Mouse (Mus musculus) G1E-ER4 (cell line): Measurements from ENCODE around the gene Rac1. TPM values are rescaled to one million over a fixed set of nuclear protein-coding genes. Genes with fewer than 3 reads are reported as not detected.

Experiments
- GATA1 ChIP-seq: IDR thresholded peaks from one replicate; pipeline ENCODE4 v1.8.0; 2012; ENCODE audit warnings: low read length, inconsistent platforms
- polyA plus RNA-seq: library from polyadenylated mRNA; stranded (reverse); fragments of >175 nt; gene quantifications from 2 replicates; pipeline ENCODE4 v1.2.3, GENCODE M21; 2012

Gene Rac1
- 108 and 155 TPM in 2 replicates for polyA plus RNA-seq

- no peak for TF ChIP-seq GATA1
Observed at GRCm38 (mm10) chr5:143527486-143528307, at the start of gene Rac1. Gene Rac1 (minus strand): TSS chr5:143528036.

GRCm38 (mm10) chr5:143574261-143575178 lies 46.7 kb upstream of the Rac1 start:
- TF ChIP-seq GATA1: no peak

- TF ChIP-seq GATA1: no peak
Observed at GRCm38 (mm10) chr5:143573067-143573466, 45.2 kb upstream of the Rac1 start.

- no peak for TF ChIP-seq GATA1
Observed at GRCm38 (mm10) chr5:143572195-143572594, 44.4 kb upstream of the Rac1 start.

- no peak for TF ChIP-seq GATA1
Observed at GRCm38 (mm10) chr5:143567860-143568259, 40.0 kb upstream of the Rac1 start.

- no peak for TF ChIP-seq GATA1
Observed at GRCm38 (mm10) chr5:143567258-143567670, 39.4 kb upstream of the Rac1 start.

- no peak for TF ChIP-seq GATA1
Observed at GRCm38 (mm10) chr5:143561544-143562185, 33.8 kb upstream of the Rac1 start.

- TF ChIP-seq GATA1: no peak
Observed at GRCm38 (mm10) chr5:143561009-143561408, 33.2 kb upstream of the Rac1 start.

- no peak for TF ChIP-seq GATA1
Observed at GRCm38 (mm10) chr5:143558731-143559130, 30.9 kb upstream of the Rac1 start.

- no peak for TF ChIP-seq GATA1
Observed at GRCm38 (mm10) chr5:143555233-143555632, 27.4 kb upstream of the Rac1 start.

GRCm38 (mm10) chr5:143552911-143553310 lies 25.1 kb upstream of the Rac1 start:
- no peak for TF ChIP-seq GATA1

- TF ChIP-seq GATA1: no peak
Observed at GRCm38 (mm10) chr5:143548401-143548846, 20.6 kb upstream of the Rac1 start.

- TF ChIP-seq GATA1: no peak
Observed at GRCm38 (mm10) chr5:143547866-143548265, 20.0 kb upstream of the Rac1 start.

- no peak for TF ChIP-seq GATA1
Observed at GRCm38 (mm10) chr5:143547384-143547783, 19.5 kb upstream of the Rac1 start.

- no peak for TF ChIP-seq GATA1
Observed at GRCm38 (mm10) chr5:143539111-143539510, 11.3 kb upstream of the Rac1 start.

GRCm38 (mm10) chr5:143537022-143537421 lies 9.2 kb upstream of the Rac1 start:
- no peak for TF ChIP-seq GATA1

- no peak for TF ChIP-seq GATA1
Observed at GRCm38 (mm10) chr5:143534922-143535321, 7.1 kb upstream of the Rac1 start.
